Mouse (Mus musculus): Measurements from ENCODE around the gene Olig2. TPM values are rescaled to one million over a fixed set of nuclear protein-coding genes. Genes with fewer than 3 reads are reported as not detected.

Gene Olig2
- not detected in 2 replicates for total RNA-seq (2012; rRNA removed)
- not detected in 2 replicates for total RNA-seq (2014; rRNA removed)
- polyA plus RNA-seq (2012; ENCODE audit: insufficient read length, low read depth) = not detected in 2 replicates

DNA sequence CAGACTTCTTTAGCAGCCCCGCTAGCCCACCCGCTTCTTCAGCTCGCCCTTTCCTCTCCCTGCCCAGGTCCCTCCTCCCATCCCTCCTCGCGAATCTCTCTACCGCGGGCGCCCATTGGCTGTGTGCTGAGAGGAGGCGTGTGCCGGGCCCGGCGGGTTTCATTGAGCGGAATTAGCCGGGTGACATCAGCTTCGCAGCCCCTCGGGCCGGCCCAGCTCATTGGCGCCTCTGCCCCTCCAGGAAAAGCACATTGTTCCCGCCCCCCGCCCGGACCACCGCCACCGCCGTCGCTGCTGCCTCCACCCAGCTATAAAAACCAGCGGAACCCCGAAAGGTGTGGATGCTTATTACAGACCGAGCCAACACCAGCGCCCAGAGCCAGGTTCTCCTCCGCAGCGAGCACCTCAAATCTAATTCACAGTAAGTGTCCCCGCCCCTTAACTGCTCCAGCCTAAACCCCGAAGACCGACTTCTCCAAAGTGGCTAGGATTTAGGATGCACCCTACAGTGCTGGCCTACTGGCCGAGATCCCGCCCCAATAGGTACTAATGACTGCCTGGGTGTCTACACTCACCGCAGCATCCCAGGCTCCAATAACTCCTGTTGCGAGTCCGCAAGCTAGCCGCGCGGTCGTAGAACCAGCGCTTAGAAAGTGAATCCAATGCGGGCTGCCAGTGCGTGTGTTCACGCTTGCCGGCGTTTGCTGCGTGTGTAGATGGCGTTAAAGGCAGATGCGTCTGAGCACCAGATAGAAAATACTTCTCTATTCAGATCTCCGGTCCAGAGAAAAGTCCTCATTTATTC lies at the start of gene Olig2:
TSS of gene Olig2 (plus strand) at position 225 of the 805 bp plus-strand sequence.
- Histone ChIP-seq H3K4me1 (ENCODE audit: control insufficient read depth in 1 of 2, insufficient read depth in 2 of 2) (no peaks in the 10 kb centered on the region), H3K4me3 (replicated peaks in 1 of 3; ENCODE audit: low read depth in 2 of 3, low read length in 2 of 3, poor library complexity in 1 of 3) (no peak within 1 kb of the TSS), H3K9ac (ENCODE audit: insufficient read depth, low read depth) (no peak within 1 kb of the TSS), H3K27ac (ENCODE audit: insufficient read depth, low read depth) (no peak within 1 kb of the TSS), H3K9me3 (replicated peaks; ENCODE audit: low read length) (peaks cover 38% of the 10 kb centered on the region), H3K79me2 (replicated peaks; ENCODE audit: control insufficient read depth, extremely low read depth, insufficient read depth, poor library complexity, severe bottlenecking) (no peaks in the 10 kb centered on the region), H3K36me3 (replicated peaks in 1 of 2; ENCODE audit: control insufficient read depth in 1 of 2, insufficient read depth in 1 of 2, low read length in 1 of 2) (no peaks in the 10 kb centered on the region), H3K4me2 (ENCODE audit: insufficient read depth, low read depth, poor library complexity, severe bottlenecking) (no peak within 1 kb of the TSS), H3K27me3 (replicated peaks) (peaks cover 29% of the 10 kb centered on the region)
- no peak for DNase-seq (ENCODE audit: extremely low read depth)
- dilution Hi-C loops (cut with MboI; ENCODE audit: extremely low pct_ligation_motif_present, extremely low pct_unique_long_range_greater_than_20kb, low sequenced_read_pairs) = no loop called here
- TF ChIP-seq KAT2A (IDR thresholded peaks at IDR 0.05; ENCODE audit: insufficient replicate concordance, low read length) = no peak
- in situ Hi-C loops (cut with MboI; ENCODE audit: low pct_ligation_motif_present, low pct_unique_long_range_greater_than_20kb, low sequenced_read_pairs) = no loop called here

DNA sequence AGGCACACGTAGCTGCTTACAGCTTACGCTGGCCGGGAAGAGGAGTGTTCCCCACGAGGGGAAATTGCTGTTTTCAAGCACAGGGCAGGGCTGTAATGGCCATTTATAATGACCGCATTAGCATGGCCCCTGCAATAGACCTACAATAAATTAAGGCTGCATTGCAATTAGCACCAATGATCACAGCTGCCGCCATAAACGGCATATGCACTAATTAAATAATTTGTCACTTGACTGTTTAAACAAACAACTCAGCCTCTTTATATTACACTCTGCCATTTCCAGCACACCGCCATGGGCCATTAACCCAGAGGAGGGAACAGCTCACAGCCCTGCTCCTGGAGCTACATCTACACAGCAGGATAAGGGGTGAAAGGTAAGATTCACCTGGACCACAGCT lies 49.4 kb upstream of the Olig2 start:
- Histone ChIP-seq H3K4me3 (replicated peaks in 1 of 3; ENCODE audit: low read depth in 2 of 3, low read length in 2 of 3, poor library complexity in 1 of 3) (no peak overlapping the region), H3K27me3 (replicated peaks) (peaks cover 69% of the 10 kb centered on the region), H3K27ac (ENCODE audit: insufficient read depth, low read depth) (no peak overlapping the region), H3K79me2 (replicated peaks; ENCODE audit: control insufficient read depth, extremely low read depth, insufficient read depth, poor library complexity, severe bottlenecking) (no peaks in the 10 kb centered on the region), H3K4me1 (ENCODE audit: control insufficient read depth in 1 of 2, insufficient read depth in 2 of 2) (no peaks in the 10 kb centered on the region; a peak in 1 of 4 replicates), H3K4me2 (ENCODE audit: insufficient read depth, low read depth, poor library complexity, severe bottlenecking) (no peak overlapping the region), H3K9me3 (replicated peaks; ENCODE audit: low read length) (no peaks in the 10 kb centered on the region), H3K9ac (ENCODE audit: insufficient read depth, low read depth) (no peak overlapping the region), H3K36me3 (replicated peaks in 1 of 2; ENCODE audit: control insufficient read depth in 1 of 2, insufficient read depth in 1 of 2, low read length in 1 of 2) (no peaks in the 10 kb centered on the region)
- in situ Hi-C loops (cut with MboI; ENCODE audit: low pct_ligation_motif_present, low pct_unique_long_range_greater_than_20kb, low sequenced_read_pairs) (no loop called here), dilution Hi-C loops (cut with MboI; ENCODE audit: extremely low pct_ligation_motif_present, extremely low pct_unique_long_range_greater_than_20kb, low sequenced_read_pairs) (no loop called here)
- no peak for DNase-seq (ENCODE audit: extremely low read depth)
- TF ChIP-seq SMC3 (IDR thresholded peaks at IDR 0.05; ENCODE audit: low read depth, low read length) = no peak
- no peak for TF ChIP-seq MAFK (IDR thresholded peaks at IDR 0.05; ENCODE audit: insufficient replicate concordance, low read length)
- no peak for TF ChIP-seq SIN3A (IDR thresholded peaks at IDR 0.05; ENCODE audit: low read length)
- TF ChIP-seq E2F4 (IDR thresholded peaks at IDR 0.05; ENCODE audit: insufficient replicate concordance, low read depth, low read length) = no peak
- no peak for TF ChIP-seq EP300 (IDR thresholded peaks at IDR 0.05; ENCODE audit: low read length)
- TF ChIP-seq TBP (conservative IDR thresholded peaks at IDR 0.05; ENCODE audit: low read depth, low read length) = no peak
- no peak for TF ChIP-seq RCOR1 (conservative IDR thresholded peaks at IDR 0.05; ENCODE audit: low read depth, low read length)
- TF ChIP-seq UBTF (IDR thresholded peaks at IDR 0.05; ENCODE audit: low read depth, low read length) = no peak
- TF ChIP-seq HCFC1 (IDR thresholded peaks at IDR 0.05; ENCODE audit: low read depth, low read length) = no peak
- TF ChIP-seq ETS1 (conservative IDR thresholded peaks at IDR 0.05; ENCODE audit: low read depth, low read length) = no peak
- no peak for TF ChIP-seq JUN (IDR thresholded peaks at IDR 0.05; ENCODE audit: insufficient read depth, low read depth, low read length)
- TF ChIP-seq ELF1 (IDR thresholded peaks at IDR 0.05; ENCODE audit: low read depth, low read length) = no peak
- TF ChIP-seq BHLHE40 (IDR thresholded peaks at IDR 0.05; ENCODE audit: low read depth, low read length) = no peak
- TF ChIP-seq POLR2AphosphoS2 (IDR thresholded peaks at IDR 0.05; ENCODE audit: low read depth, low read length) = no peak
- no peak for TF ChIP-seq ZKSCAN1 (IDR thresholded peaks at IDR 0.05; ENCODE audit: borderline replicate concordance, low read depth, low read length)
- TF ChIP-seq ZNF384 (IDR thresholded peaks at IDR 0.05; ENCODE audit: low read depth, low read length) = no peak
- no peak for TF ChIP-seq KAT2A (IDR thresholded peaks at IDR 0.05; ENCODE audit: insufficient replicate concordance, low read length)
- TF ChIP-seq IRF4 (IDR thresholded peaks at IDR 0.05; ENCODE audit: low read depth, low read length) = no peak
- no peak for TF ChIP-seq MAX (IDR thresholded peaks at IDR 0.05; ENCODE audit: low read length)
